Mouse (Mus musculus) ES-E14 (cell line): ENCODE data around the gene Peg3. TPM values are rescaled to one million over a fixed set of nuclear protein-coding genes. Genes with fewer than 3 reads are reported as not detected.

ENCODE experiments used
- DNase-seq: peaks from one replicate; pipeline ENCODE4 v3.0.0-alpha.2; 2013; ENCODE audit warnings: low read depth, low spot score
- H3K27ac ChIP-seq: 2 replicates; pipeline ENCODE4 v1.5.1; 2012; ENCODE audit warnings: low read depth, mild to moderate bottlenecking, low read length, moderate library complexity, mixed read lengths; ENCODE audit not compliant: poor library complexity, insufficient read depth, severe bottlenecking
- H3K36me3 ChIP-seq: 2 replicates; pipeline ENCODE4 v1.6.1; 2012; ENCODE audit warnings: mild to moderate bottlenecking, low read length, moderate library complexity, mixed read lengths; ENCODE audit not compliant: control insufficient read depth, poor library complexity, insufficient read depth, severe bottlenecking
- H3K4me1 ChIP-seq, 2 experiments: fragments of 150-350 bp in 1 of 2; sonication (generic) in 1 of 2; 2 replicates each; pipeline ENCODE4 v1.6.1; 2012; ENCODE audit warnings: low read length in 2 of 2, mild to moderate bottlenecking in 1 of 2, mixed read lengths in 1 of 2; ENCODE audit not compliant: control insufficient read depth in 2 of 2, insufficient read depth in 2 of 2, poor library complexity in 1 of 2
- H3K4me3 ChIP-seq, 2 experiments: fragments of 150-350 bp in 1 of 2; sonication (generic) in 1 of 2; 2 replicates each; pipeline ENCODE4 v1.5.1; 2012; ENCODE audit warnings: low read length in 2 of 2, low read depth in 1 of 2, mild to moderate bottlenecking in 1 of 2, mixed read lengths in 1 of 2; ENCODE audit not compliant: insufficient read depth in 1 of 2, poor library complexity in 1 of 2, severe bottlenecking in 1 of 2
- H3K9ac ChIP-seq: 2 replicates; pipeline ENCODE4 v1.6.1; 2012; ENCODE audit warnings: low read depth, mild to moderate bottlenecking, low read length, mixed read lengths; ENCODE audit not compliant: poor library complexity, insufficient read depth, severe bottlenecking
- H3K9me3 ChIP-seq: fragments of 150-350 bp; sonication (generic); 2 replicates; pipeline ENCODE4 v1.6.1; 2012; ENCODE audit warnings: low read depth, mild to moderate bottlenecking, low read length; ENCODE audit not compliant: control insufficient read depth, insufficient read depth
- CHD2 ChIP-seq: IDR thresholded peaks from 2 replicates; pipeline ENCODE4 v1.6.1; 2014; ENCODE audit warnings: mild to moderate bottlenecking, low read depth, low read length, inconsistent platforms
- HCFC1 ChIP-seq: IDR thresholded peaks from 2 replicates; pipeline ENCODE4 v1.6.1; 2012; ENCODE audit warnings: low read length, inconsistent platforms, borderline replicate concordance; ENCODE audit not compliant: insufficient read depth
- MAFK ChIP-seq: IDR thresholded peaks from 2 replicates; pipeline ENCODE4 v1.6.1; 2014; ENCODE audit warnings: mild to moderate bottlenecking, low read depth, low read length, inconsistent platforms; ENCODE audit not compliant: insufficient read depth
- ZC3H11A ChIP-seq: IDR thresholded peaks from 2 replicates; pipeline ENCODE4 v1.6.1; 2012; ENCODE audit warnings: low read depth, mild to moderate bottlenecking, inconsistent platforms, low read length, borderline replicate concordance
- ZNF384 ChIP-seq: IDR thresholded peaks from 2 replicates; pipeline ENCODE4 v1.6.1; 2012; ENCODE audit warnings: low read depth, low read length, inconsistent platforms
- in situ Hi-C, 2 experiments: fragments of 600-800 bp; cut with MboI; formaldehyde crosslinking; loops; one replicate each; pipeline ENCODE4 v1.15.1; 2025; ENCODE audit warnings: low sequenced_read_pairs in 2 of 2, inconsistent platforms in 1 of 2; ENCODE audit not compliant: unreplicated experiment in 2 of 2
- total RNA-seq: library from RNA; depleted of rRNA; stranded (reverse); fragments of 300-350 nt; gene quantifications from 2 replicates; pipeline ENCODE4 v1.2.3, GENCODE M21; 2012

Gene Peg3
- total RNA-seq, 1 experiment = 80.4 TPM

DNA sequence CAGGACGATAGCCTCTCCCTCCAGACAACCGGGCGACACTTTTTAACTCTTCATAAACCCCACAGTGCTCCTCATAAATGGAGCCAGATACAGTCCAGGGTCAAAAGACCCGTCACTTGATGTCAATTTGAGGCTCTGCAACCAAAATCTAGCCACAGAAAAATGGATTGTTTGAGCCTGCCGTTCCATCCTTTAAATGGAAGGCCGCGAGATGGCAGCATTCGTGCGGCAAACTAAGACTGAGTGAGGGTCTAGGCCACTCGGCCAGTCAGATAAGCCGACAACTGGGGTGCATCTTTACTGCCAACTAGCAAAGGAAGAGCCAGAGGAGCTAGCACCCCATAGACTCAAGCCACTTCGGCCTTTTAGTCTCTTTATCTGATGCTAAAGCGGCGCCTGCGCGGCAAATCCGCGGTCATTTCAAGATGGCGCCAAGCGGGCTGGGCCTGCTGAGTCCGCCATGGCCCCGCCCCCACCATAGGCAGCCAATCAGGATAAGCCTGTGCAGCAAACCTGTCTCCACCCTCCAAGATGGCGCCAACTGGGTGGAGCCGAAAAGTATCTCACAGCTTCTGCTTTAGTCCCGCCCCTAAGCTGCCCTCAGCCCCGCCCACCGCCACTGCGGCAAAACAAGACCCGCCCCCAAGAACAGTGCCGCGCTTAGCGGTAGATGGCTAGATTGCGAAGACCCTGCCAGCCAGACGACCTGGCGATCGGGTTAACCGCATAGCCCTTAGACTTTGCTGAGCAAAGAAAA lies 992 bp downstream of the Peg3 start:
- peak; percentile 83 for DNase-seq
- no peaks in the 10 kb centered on the region for H3K4me1 ChIP-seq
- H3K27ac ChIP-seq = peak overlapping the region; percentile 82
- in situ Hi-C loops = loop anchor here (10.0 to 25.0 kb wide), 2 partner anchors 142 to 144 kb away; no protein-coding TSS in a partner anchor
- no peaks in the 10 kb centered on the region; the same call in 1 of the 2 replicates for H3K9me3 ChIP-seq
- no peaks in the 10 kb centered on the region for H3K36me3 ChIP-seq
- peak overlapping the region; percentile 73 to 78 for H3K4me3 ChIP-seq
- H3K9ac ChIP-seq = peak overlapping the region; percentile 88
- TF ChIP-seq HCFC1 (no peak), ZNF384 (no peak), ZC3H11A (no peak), CHD2 (no peak), MAFK (no peak)

DNA sequence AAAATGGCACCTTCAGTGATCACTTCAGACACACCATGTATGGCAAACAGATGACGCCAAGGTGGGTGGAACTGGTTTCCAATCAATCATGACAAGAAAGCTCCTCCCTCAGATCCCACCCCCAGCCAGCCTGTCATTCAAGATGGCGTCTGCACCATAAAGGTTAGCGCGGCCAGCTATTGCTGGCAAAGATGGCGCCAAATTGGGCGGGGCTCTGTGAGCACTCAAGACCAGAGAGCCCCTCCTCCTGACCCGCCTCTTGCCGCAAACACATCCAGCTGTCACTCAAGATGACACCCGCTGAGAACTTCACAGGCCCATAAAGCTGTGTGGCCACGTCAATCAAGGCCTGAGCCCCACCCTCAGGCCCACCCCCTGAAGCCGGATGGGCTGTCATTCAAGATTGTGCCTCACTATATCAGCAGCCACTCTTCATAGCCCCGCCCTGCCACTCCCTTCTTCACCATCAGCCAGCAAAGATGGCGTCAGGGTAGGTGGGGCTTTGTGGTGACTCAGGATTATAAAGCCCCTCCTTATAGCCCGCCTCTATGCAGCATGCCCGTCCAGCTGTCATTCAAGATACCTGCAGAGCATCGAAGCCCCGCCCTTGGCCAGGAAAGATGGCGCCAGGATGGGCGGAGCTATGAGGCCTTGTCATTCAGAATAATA lies 1.8 kb downstream of the Peg3 start:
- no peak for TF ChIP-seq HCFC1
- TF ChIP-seq MAFK = 0 out of 2 replicates have a peak, but pooled peaks have one; percentile 31
- TF ChIP-seq CHD2 = no peak
- DNase-seq = peak; percentile 89
- Histone ChIP-seq H3K27ac (peak overlapping the region; percentile 91), H3K4me1 (no peaks in the 10 kb centered on the region), H3K4me3 (peak overlapping the region; percentile 63 to 79), H3K9me3 (no peaks in the 10 kb centered on the region; the same call in 1 of the 2 replicates), H3K9ac (peak overlapping the region; percentile 57; the same call in 1 of the 2 replicates), H3K36me3 (no peaks in the 10 kb centered on the region)
- in situ Hi-C loops = loop anchor here (10.0 to 25.0 kb wide), 2 partner anchors 141 to 144 kb away; no protein-coding TSS in a partner anchor

DNA sequence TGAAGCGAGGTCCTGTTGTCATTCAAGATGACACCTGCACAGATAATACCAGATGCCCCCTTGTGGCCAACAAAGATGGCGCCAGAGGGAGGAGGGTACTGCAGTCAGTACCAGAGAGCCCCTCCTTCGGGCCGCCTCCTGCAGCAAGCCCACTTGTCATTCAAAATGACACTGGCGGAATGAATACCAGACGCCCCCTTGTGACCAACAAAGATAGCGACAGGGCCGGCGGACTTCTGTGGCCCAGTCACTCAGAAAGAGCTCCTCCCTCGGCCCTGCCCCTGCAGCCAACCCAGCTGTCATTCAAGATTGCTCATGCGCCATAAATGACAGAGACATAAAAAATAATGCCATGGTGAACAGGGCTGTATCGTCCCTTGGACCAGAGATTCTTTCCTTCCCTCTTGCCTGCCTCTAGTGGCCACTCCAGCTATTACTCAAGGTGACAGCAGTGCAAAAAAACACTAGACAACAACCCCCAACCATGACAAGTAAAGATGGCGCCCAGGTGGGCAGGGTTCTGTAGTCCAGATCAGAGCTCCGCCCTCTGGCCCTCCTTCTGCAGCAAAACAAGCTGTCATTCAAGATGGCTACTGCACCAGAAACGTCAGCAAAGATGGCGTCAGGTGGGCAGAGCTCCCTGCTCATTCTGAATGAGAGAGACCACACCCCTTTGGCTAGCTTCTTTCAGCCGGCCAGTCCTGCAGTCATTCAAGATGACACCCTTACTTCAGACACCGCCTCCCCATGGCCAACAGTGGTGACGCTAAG lies 2.7 kb downstream of the Peg3 start:
- Histone ChIP-seq H3K9me3 (no peaks in the 10 kb centered on the region; the same call in 1 of the 2 replicates), H3K27ac (peak overlapping the region; percentile 91), H3K4me3 (peak overlapping the region; percentile 63 to 79), H3K4me1 (no peaks in the 10 kb centered on the region), H3K36me3 (no peaks in the 10 kb centered on the region), H3K9ac (peak overlapping the region; percentile 57)
- in situ Hi-C loops = loop anchor here (10.0 to 25.0 kb wide), 2 partner anchors 140 to 143 kb away; no protein-coding TSS in a partner anchor
- DNase-seq = peak; percentile 84
- TF ChIP-seq MAFK (0 out of 2 replicates have a peak, but pooled peaks have one; percentile 4), ZNF384 (0 out of 2 replicates have a peak, but pooled peaks have one; percentile 48), HCFC1 (peak; percentile 46; the same call in 1 of the 2 replicates), ZC3H11A (peak; percentile 58; the same call in 1 of the 2 replicates), CHD2 (no peak)

DNA sequence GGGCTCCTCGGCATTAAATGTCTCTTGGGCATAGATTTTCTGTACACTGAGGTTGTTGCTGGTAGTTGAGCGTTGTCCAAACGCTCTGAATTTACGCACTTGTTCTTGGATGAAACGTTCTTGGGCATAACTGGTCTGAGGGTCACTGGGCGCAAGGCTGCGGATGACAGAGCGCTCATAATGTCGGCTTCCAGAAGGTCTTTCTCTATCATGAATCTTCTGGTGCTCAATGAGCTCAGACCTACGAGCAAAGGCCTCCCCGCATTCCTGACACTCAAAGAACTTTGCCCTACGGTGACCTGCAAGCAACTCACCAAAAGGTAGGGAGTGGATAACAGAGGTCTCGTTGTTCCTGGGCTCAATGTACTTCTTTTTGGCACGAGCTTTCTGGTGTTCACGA lies 20.8 kb downstream of the Peg3 start:
- in situ Hi-C loops = loop anchor here in 1 of 2 experiments (10.0 kb wide), 1 partner anchor 65 kb away; no protein-coding TSS in a partner anchor
- no peak for DNase-seq
- Histone ChIP-seq H3K36me3 (peaks cover 12% of the 10 kb centered on the region), H3K4me3 (no peak overlapping the region), H3K4me1 (no peaks in the 10 kb centered on the region), H3K9ac (no peak overlapping the region), H3K9me3 (no peaks in the 10 kb centered on the region), H3K27ac (no peak overlapping the region)
- TF ChIP-seq CHD2 (no peak), ZC3H11A (no peak), HCFC1 (no peak), ZNF384 (no peak), MAFK (no peak)
